Mouse (Mus musculus): ENCODE results near the gene Psg22.

DNA sequence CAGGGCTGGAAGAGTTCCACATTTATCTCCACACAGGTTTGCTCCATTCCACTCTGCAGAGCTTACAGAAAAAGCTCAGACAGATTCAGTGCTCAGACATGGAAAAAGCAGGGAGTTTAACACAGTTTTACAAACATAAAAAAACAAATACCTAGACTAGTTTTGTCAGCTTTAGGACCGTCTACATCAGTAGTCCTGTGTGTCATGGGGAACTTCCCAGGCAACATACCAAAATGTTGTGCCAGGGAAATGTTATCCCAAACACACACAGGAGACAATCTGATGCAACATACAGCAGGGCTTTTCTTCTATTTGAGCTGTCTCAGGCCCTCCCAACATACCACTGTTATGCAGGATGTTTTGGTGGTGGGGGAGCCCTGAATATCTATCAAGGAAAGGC is 7.0 kb upstream of the Psg22 start:
- TF ChIP-seq CTCF (IDR thresholded peaks at IDR 0.05; ENCODE audit: insufficient read depth, low read depth, low read length): no peak
- no peak for TF ChIP-seq POLR2A (IDR thresholded peaks at IDR 0.05; ENCODE audit: insufficient read depth, low read depth, low read length)
